In genomic region chr8:92998600-92998999, GRCm38 (mm10) we compare ENCODE assay signal across 10 mouse cellular contexts. TPM values are rescaled to one million over a fixed set of nuclear protein-coding genes. Genes with fewer than 3 reads are reported as not detected.
A peak's percentile ranks its signal among the peaks of the same experiment; 100 is the strongest.
DNase-seq lines count a peak whose midpoint lies in the region; ATAC-seq and TF ChIP-seq lines count a peak whose summit lies in the region.
"Had no signal": no experiment of that assay in that cellular context is flagged by ENCODE, and none has a peak within 500 bp of the region (broad histone marks: within the 10 kb centered on the region; RNA-seq: fewer than 3 reads in every experiment).

No protein-coding gene starts in this region.

- no peak for ATAC-seq in kidney, embryonic 14.5 days (ENCODE audit: low FRiP score, low TSS enrichment)
- ATAC-seq in Patski: no peak
- peak; percentile 57 to 58; a peak in 3 of 4 replicates for ATAC-seq in hematopoietic stem cell, adult 5-6 weeks (replicated peaks in 1 of 2; ENCODE audit: insufficient read depth in 1 of 2, low FRiP score in 2 of 2, low TSS enrichment in 1 of 2, low read depth in 1 of 2, poor library complexity in 2 of 2, severe bottlenecking in 2 of 2)

- no peak overlapping the region for H3K4me2 ChIP-seq in kidney, embryonic 14.5 days (replicated peaks; ENCODE audit: low read depth, low read length)
- H3K4me2 ChIP-seq: limb, embryonic 15.5 days had no signal

- peak; percentile 64 for TF ChIP-seq CTCF in Patski (IDR thresholded peaks at IDR 0.05)

- H3K4me3 ChIP-seq in kidney, embryonic 14.5 days (ENCODE audit: low read length): no peak overlapping the region
- H3K4me3 ChIP-seq: limb, embryonic 15.5 days had no signal

- WGBS in kidney, embryonic 14.5 days: 48% methylated on average over 2 of the region's 2 CpGs

- no peaks in the 10 kb centered on the region for H3K9me3 ChIP-seq in kidney, embryonic 14.5 days (ENCODE audit: control insufficient read depth, low read length)
- H3K9me3 ChIP-seq: limb, embryonic 15.5 days had no signal

- H3K4me1 ChIP-seq in kidney, embryonic 14.5 days (ENCODE audit: control insufficient read depth, insufficient read depth, low read length): no peaks in the 10 kb centered on the region
- H3K4me1 ChIP-seq: limb, embryonic 15.5 days had no signal

- POLR2A ChIA-PET in Patski (lab: Charles Lee): no interaction called here

- H3K9ac ChIP-seq in kidney, embryonic 14.5 days (ENCODE audit: low read depth, low read length): no peak overlapping the region
- H3K9ac ChIP-seq: limb, embryonic 15.5 days had no signal

- CTCF ChIA-PET in Patski (lab: Charles Lee): interaction anchor here (0.9 to 4.9 kb wide), 2 partner anchors 11 to 181 kb away, joined by 3 to 34 read pairs; no protein-coding TSS in a partner anchor

- intact Hi-C loops in left cerebral cortex, postnatal 4 days (cut with DNase I): loop anchor here (10.0 kb wide), 1 partner anchor 114 kb away; no protein-coding TSS in a partner anchor

- DNase-seq in kidney, adult 18-20 months: peak; percentile 18
- DNase-seq in Patski (ENCODE audit: low read depth, low spot score): no peak
- DNase-seq in c-Kit-positive CD71-negative TER-119-negative erythroid progenitor cells, embryonic 14.5 days (ENCODE audit: low read depth): peak; percentile 67
- peak; percentile 59 for DNase-seq in left cerebral cortex, postnatal 4 days
- DNase-seq in right cerebral cortex, postnatal 10 days (ENCODE audit: low spot score in 2 of 2): peak; percentile 50 to 69
- no peak for DNase-seq in cerebellum, adult 11-12 months

- no peak overlapping the region for H3K27ac ChIP-seq in kidney, embryonic 14.5 days (ENCODE audit: low read depth, low read length)
- H3K27ac ChIP-seq: limb, embryonic 15.5 days had no signal

- in situ Hi-C loops in Patski (cut with MboI; ENCODE audit: low pct_unique_long_range_greater_than_20kb): no loop called here

- H3K36me3 ChIP-seq in kidney, embryonic 14.5 days (ENCODE audit: control insufficient read depth, insufficient read depth, low read length): no peaks in the 10 kb centered on the region
- H3K36me3 ChIP-seq: limb, embryonic 15.5 days had no signal

- H3K27me3 ChIP-seq in kidney, embryonic 14.5 days (ENCODE audit: control insufficient read depth, insufficient read depth, low read length): no peaks in the 10 kb centered on the region
- H3K27me3 ChIP-seq in Patski: no peaks in the 10 kb centered on the region

RNA-seq across cellular contexts. Expression of gene Slc6a2, which starts 38.7 kb away (rescaled TPM):
- 0.03 TPM in 1 of 2 replicates, not detected in the other for polyA plus RNA-seq in kidney, embryonic 14.5 days (2014; fragmentation: Nextera tagmentation; extraction: Ambion mirVana)
- not detected for polyA plus RNA-seq in Patski (2021)
- not detected in 2 replicates for total RNA-seq in hematopoietic stem cell, adult 5-6 weeks (2017)
- total RNA-seq in left cerebral cortex, postnatal 4 days (2021): under 1 TPM; 0.24 to 0.26 TPM

RNA-seq across cellular contexts. Expression of gene Ces1a, which starts 49.4 kb away (rescaled TPM):
- not detected in 2 replicates for polyA plus RNA-seq in kidney, embryonic 14.5 days (2014; fragmentation: Nextera tagmentation; extraction: Ambion mirVana)
- polyA plus RNA-seq in Patski (2021): not detected
- total RNA-seq in hematopoietic stem cell, adult 5-6 weeks (2017): not detected in 2 replicates
- total RNA-seq in left cerebral cortex, postnatal 4 days (2021): not detected
- polyA plus RNA-seq: limb, embryonic 15.5 days; spleen, adult 2 months had no signal

Comparison
In these comparisons a context has a peak if more than half of its experiments do, and no peak if none do; other contexts are left out.
1. DNase-seq: peak in kidney, adult 18-20 months (single experiment), c-Kit-positive CD71-negative TER-119-negative erythroid progenitor cells, embryonic 14.5 days (single experiment), left cerebral cortex, postnatal 4 days (single experiment) and right cerebral cortex, postnatal 10 days (2 of 2); none in Patski (single experiment) and cerebellum, adult 11-12 months (single experiment).
2. ATAC-seq: peak in hematopoietic stem cell, adult 5-6 weeks (2 of 2); none in kidney, embryonic 14.5 days (single experiment) and Patski (single experiment).